Mouse (Mus musculus): Measurements from ENCODE around the gene Prss46.

- no peak for TF ChIP-seq MAFK (IDR thresholded peaks at IDR 0.05; ENCODE audit: insufficient read depth, low read depth, low read length)
- TF ChIP-seq CHD2 (IDR thresholded peaks at IDR 0.05; ENCODE audit: low read depth, low read length) = no peak
These were observed 48.2 kb downstream of the Prss46 start for GRCm38 (mm10) chr9:110892552-110892951.
